Mouse (Mus musculus) E14TG2a.4 (cell line): ENCODE results near the gene Cenpf.

ENCODE experiments used
- CTCF ChIP-seq: conservative IDR thresholded peaks from 2 replicates; pipeline ENCODE4 v1.5.1; 2014; ENCODE audit warnings: low read length
- NANOG ChIP-seq: IDR thresholded peaks from 2 replicates; pipeline ENCODE4 v1.6.1; 2014; ENCODE audit warnings: borderline replicate concordance, low read length, mixed read lengths

- TF ChIP-seq CTCF (no peak), NANOG (no peak)
These were observed 38.2 kb upstream of the Cenpf start for GRCm38 (mm10) chr1:189726121-189726520.
